Mouse (Mus musculus): ENCODE data around the gene AU021092.

DNA sequence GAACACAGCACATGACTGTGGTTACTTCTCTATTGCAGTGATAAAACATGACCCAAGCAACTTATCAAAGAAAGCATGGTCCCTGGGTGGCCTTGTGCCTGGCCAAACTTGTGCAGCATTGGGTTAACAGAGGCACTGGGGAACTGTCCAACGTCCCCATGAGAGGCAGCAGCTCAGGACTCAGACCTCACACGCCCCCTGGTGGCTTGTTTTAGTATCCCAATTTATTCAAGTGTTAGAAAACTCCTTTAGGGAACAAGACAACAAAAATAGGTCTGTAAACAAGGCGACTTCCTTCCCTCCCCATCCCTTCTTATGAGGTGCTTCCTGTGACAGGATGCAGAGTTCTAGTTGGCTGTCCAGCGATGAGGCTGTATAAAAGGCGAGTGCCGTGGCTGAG, 27.0 kb downstream of the AU021092 start:
- TF ChIP-seq POLR2A (IDR thresholded peaks at IDR 0.05; ENCODE audit: borderline replicate concordance, insufficient read depth, low read length) (no peak), CTCF (IDR thresholded peaks at IDR 0.05; ENCODE audit: borderline replicate concordance, insufficient read depth, low read depth, low read length) (peak; percentile 63)

Measured in cerebellum, adult 2 months (tissue).